13 mouse cellular contexts compared by ENCODE assay signal in the genomic region with DNA sequence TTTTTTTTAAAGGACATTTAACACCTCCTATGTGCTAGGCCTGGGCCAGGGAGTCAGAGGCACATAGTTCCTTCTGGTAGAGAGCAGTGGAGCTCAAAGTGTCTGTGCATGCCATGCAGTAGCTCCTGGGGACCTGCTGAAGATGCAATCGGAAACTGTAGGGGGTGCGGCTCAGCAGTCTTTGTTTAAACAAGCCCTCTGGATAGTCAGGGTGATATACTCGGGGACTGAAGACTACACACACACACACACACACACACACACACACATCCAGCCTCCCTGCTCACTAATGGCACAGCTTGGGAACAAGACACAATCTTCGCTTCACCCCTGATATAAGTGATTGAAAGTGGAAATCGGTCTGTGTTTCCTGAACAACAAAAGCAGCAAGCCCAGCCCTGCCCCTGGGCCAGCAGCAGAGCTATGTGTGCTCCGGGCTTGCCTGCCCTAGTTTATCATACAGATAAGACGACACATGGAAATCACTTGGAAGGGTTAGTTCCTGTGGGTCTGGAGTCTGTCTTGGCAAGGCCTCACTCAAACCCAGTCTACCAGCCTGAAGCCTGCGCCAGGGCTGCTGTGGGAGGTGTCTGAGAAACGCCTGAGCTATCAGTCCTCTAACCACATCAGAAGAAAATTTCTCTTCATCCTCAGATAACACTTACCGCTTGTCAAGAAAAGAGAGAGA. TPM values are rescaled to one million over a fixed set of nuclear protein-coding genes. Genes with fewer than 3 reads are reported as not detected.
A peak's percentile ranks its signal among the peaks of the same experiment; 100 is the strongest.
DNase-seq lines count a peak whose midpoint lies in the region; ATAC-seq and TF ChIP-seq lines count a peak whose summit lies in the region.
"Had no signal": no experiment of that assay in that cellular context is flagged by ENCODE, and none has a peak within 500 bp of the region (broad histone marks: within the 10 kb centered on the region; RNA-seq: fewer than 3 reads in every experiment).

No protein-coding gene starts in this region.

- no peak overlapping the region for H3K4me3 ChIP-seq in forebrain, embryonic 14.5 days (ENCODE audit: low read depth, low read length)
- H3K4me3 ChIP-seq in forebrain, embryonic 13.5 days = no peak overlapping the region
- no peak overlapping the region for H3K4me3 ChIP-seq in lung, embryonic 15.5 days
- H3K4me3 ChIP-seq in heart, embryonic 13.5 days = no peak overlapping the region
- H3K4me3 ChIP-seq in liver, postnatal 0 days (ENCODE audit: low read depth, low read length) = no peak overlapping the region

- DNase-seq in forebrain, embryonic 14.5 days (ENCODE audit: low spot score) = no peak
- no peak for DNase-seq in lung, adult 18-20 months
- DNase-seq in lung, postnatal 14 days = peak; percentile 26
- DNase-seq in liver, postnatal 0 days = no peak
- DNase-seq: cerebellum, adult 11 months; kidney, adult 11 months; layer of hippocampus, adult 9-11 months; thymus, postnatal 25 days had no signal

- H3K36me3 ChIP-seq in forebrain, embryonic 14.5 days (ENCODE audit: control insufficient read depth, insufficient read depth, low read length) = no peaks in the 10 kb centered on the region
- H3K36me3 ChIP-seq in forebrain, embryonic 13.5 days (ENCODE audit: poor library complexity, severe bottlenecking) = no peaks in the 10 kb centered on the region
- no peaks in the 10 kb centered on the region for H3K36me3 ChIP-seq in lung, embryonic 15.5 days
- no peaks in the 10 kb centered on the region for H3K36me3 ChIP-seq in heart, embryonic 13.5 days
- no peaks in the 10 kb centered on the region for H3K36me3 ChIP-seq in liver, postnatal 0 days (replicated peaks; ENCODE audit: insufficient read depth, low read length)

- TF ChIP-seq CTCF in liver, postnatal 0 days (IDR thresholded peaks at IDR 0.05; ENCODE audit: low read depth) = no peak

- H3K27ac ChIP-seq in forebrain, embryonic 14.5 days (ENCODE audit: low read depth, low read length) = no peak overlapping the region
- no peak overlapping the region for H3K27ac ChIP-seq in forebrain, embryonic 13.5 days
- no peak overlapping the region for H3K27ac ChIP-seq in lung, embryonic 15.5 days
- peak overlapping the region; percentile 20 for H3K27ac ChIP-seq in heart, embryonic 13.5 days (replicated peaks)
- no peak overlapping the region for H3K27ac ChIP-seq in liver, postnatal 0 days (ENCODE audit: low read depth)
- H3K27ac ChIP-seq: macrophage had no signal

- no peak overlapping the region for H3K4me2 ChIP-seq in forebrain, embryonic 14.5 days (ENCODE audit: low read length)
- H3K4me2 ChIP-seq in forebrain, embryonic 13.5 days = no peak overlapping the region
- H3K4me2 ChIP-seq in lung, embryonic 15.5 days = no peak overlapping the region
- peak overlapping the region; percentile 38 for H3K4me2 ChIP-seq in heart, embryonic 13.5 days
- no peak overlapping the region for H3K4me2 ChIP-seq in liver, postnatal 0 days (ENCODE audit: low read depth, low read length)

- no peaks in the 10 kb centered on the region for H3K4me1 ChIP-seq in forebrain, embryonic 14.5 days (ENCODE audit: control insufficient read depth, insufficient read depth, low read length)
- H3K4me1 ChIP-seq in forebrain, embryonic 13.5 days = peaks cover 5% of the 10 kb centered on the region; the same call in 1 of the 2 replicates
- H3K4me1 ChIP-seq in lung, embryonic 15.5 days = peaks cover 8% of the 10 kb centered on the region
- peaks cover 24% of the 10 kb centered on the region for H3K4me1 ChIP-seq in heart, embryonic 13.5 days
- H3K4me1 ChIP-seq in liver, postnatal 0 days (ENCODE audit: insufficient read depth) = no peaks in the 10 kb centered on the region

- no peaks in the 10 kb centered on the region for H3K9me3 ChIP-seq in forebrain, embryonic 14.5 days (replicated peaks; ENCODE audit: control insufficient read depth, low read length)
- H3K9me3 ChIP-seq in forebrain, embryonic 13.5 days (replicated peaks) = no peaks in the 10 kb centered on the region
- H3K9me3 ChIP-seq in lung, embryonic 15.5 days = no peaks in the 10 kb centered on the region
- H3K9me3 ChIP-seq in heart, embryonic 13.5 days = no peaks in the 10 kb centered on the region
- no peaks in the 10 kb centered on the region for H3K9me3 ChIP-seq in liver, postnatal 0 days (ENCODE audit: low read length)

- WGBS in forebrain, embryonic 14.5 days = 59% methylated on average over 10 of the region's 10 CpGs
- WGBS in forebrain, embryonic 13.5 days = 63% methylated on average over 10 of the region's 10 CpGs
- 13% methylated on average over 10 of the region's 10 CpGs for WGBS in lung, embryonic 15.5 days
- 7% methylated on average over 10 of the region's 10 CpGs for WGBS in heart, embryonic 13.5 days
- WGBS in liver, postnatal 0 days (ENCODE audit: insufficient replicate concordance) = 33% methylated on average over 10 of the region's 10 CpGs

- TF ChIP-seq EP300 in liver, postnatal 0 days (IDR thresholded peaks at IDR 0.05; ENCODE audit: low read depth) = no peak

- ATAC-seq in forebrain, embryonic 14.5 days = peak; percentile 29; the same call in 1 of the 2 replicates
- ATAC-seq in forebrain, embryonic 13.5 days = no peak
- peak; percentile 45; the same call in 1 of the 2 replicates for ATAC-seq in lung, embryonic 15.5 days (ENCODE audit: borderline replicate concordance, extremely low read depth, low FRiP score, low TSS enrichment)
- peak; percentile 81 for ATAC-seq in heart, embryonic 13.5 days (ENCODE audit: extremely low read depth, insufficient number of reproducible peaks, low FRiP score, low TSS enrichment)
- no peak for ATAC-seq in cerebellum, adult (ENCODE audit: insufficient number of reproducible peaks, low FRiP score, low TSS enrichment)
- ATAC-seq in liver, postnatal 0 days = no peak

- H3K9ac ChIP-seq in forebrain, embryonic 14.5 days (ENCODE audit: low read length) = no peak overlapping the region
- H3K9ac ChIP-seq in forebrain, embryonic 13.5 days = no peak overlapping the region
- H3K9ac ChIP-seq in lung, embryonic 15.5 days = no peak overlapping the region
- no peak overlapping the region for H3K9ac ChIP-seq in heart, embryonic 13.5 days
- no peak overlapping the region for H3K9ac ChIP-seq in liver, postnatal 0 days (replicated peaks)

- no peaks in the 10 kb centered on the region for H3K27me3 ChIP-seq in forebrain, embryonic 14.5 days (replicated peaks; ENCODE audit: control insufficient read depth, insufficient read depth, low read length)
- H3K27me3 ChIP-seq in forebrain, embryonic 13.5 days = no peaks in the 10 kb centered on the region
- no peaks in the 10 kb centered on the region for H3K27me3 ChIP-seq in lung, embryonic 15.5 days
- H3K27me3 ChIP-seq in heart, embryonic 13.5 days (replicated peaks) = peaks cover 83% of the 10 kb centered on the region
- no peaks in the 10 kb centered on the region for H3K27me3 ChIP-seq in liver, postnatal 0 days (ENCODE audit: insufficient read depth, low read length)

RNA-seq across cellular contexts. Expression of gene Uchl1, which starts 27.6 kb away (rescaled TPM):
- polyA plus RNA-seq in forebrain, embryonic 14.5 days (2014; fragmentation: Nextera tagmentation; extraction: Ambion mirVana) = 1,206 and 1,411 TPM in 2 replicates
- 833 and 867 TPM in 2 replicates for polyA plus RNA-seq in forebrain, embryonic 13.5 days (2015; fragmentation: Nextera tagmentation; extraction: Ambion mirVana)
- polyA plus RNA-seq in lung, embryonic 15.5 days (2015; fragmentation: Nextera tagmentation; extraction: Ambion mirVana) = 71.5 and 81.2 TPM in 2 replicates
- 124 and 135 TPM in 2 replicates for polyA plus RNA-seq in heart, embryonic 13.5 days (2015; fragmentation: Nextera tagmentation; extraction: Ambion mirVana)
- 2.1 and 2.7 TPM in 2 replicates for polyA plus RNA-seq in liver, postnatal 0 days (2015; fragmentation: Nextera tagmentation; extraction: Ambion mirVana)
- polyA plus RNA-seq: macrophage had no signal

RNA-seq across cellular contexts. Expression of gene Limch1, which starts 42.2 kb away (rescaled TPM):
- 55.6 and 77.6 TPM in 2 replicates for polyA plus RNA-seq in forebrain, embryonic 14.5 days (2014; fragmentation: Nextera tagmentation; extraction: Ambion mirVana)
- polyA plus RNA-seq in forebrain, embryonic 13.5 days (2015; fragmentation: Nextera tagmentation; extraction: Ambion mirVana) = 48.4 and 48.7 TPM in 2 replicates
- polyA plus RNA-seq in lung, embryonic 15.5 days (2015; fragmentation: Nextera tagmentation; extraction: Ambion mirVana) = 74.0 and 77.2 TPM in 2 replicates
- 24.6 and 25.1 TPM in 2 replicates for polyA plus RNA-seq in heart, embryonic 13.5 days (2015; fragmentation: Nextera tagmentation; extraction: Ambion mirVana)
- polyA plus RNA-seq in liver, postnatal 0 days (2015; fragmentation: Nextera tagmentation; extraction: Ambion mirVana) = 1.6 and 2.1 TPM in 2 replicates
- polyA plus RNA-seq: macrophage had no signal

Comparison
In these comparisons a context has a peak if more than half of its experiments do, and no peak if none do; other contexts are left out.
1. ATAC-seq: peak in forebrain, embryonic 14.5 days (single experiment), lung, embryonic 15.5 days (single experiment) and heart, embryonic 13.5 days (single experiment); none in forebrain, embryonic 13.5 days (single experiment), cerebellum, adult (single experiment) and liver, postnatal 0 days (single experiment).
2. RNA of gene Uchl1, which starts 27.6 kb away (polyA plus RNA-seq): 1,206 to 1,411 TPM in forebrain, embryonic 14.5 days, 833 to 867 TPM in forebrain, embryonic 13.5 days, 124 to 135 TPM in heart, embryonic 13.5 days and 71.5 to 81.2 TPM in lung, embryonic 15.5 days; 2.1 to 2.7 TPM in liver, postnatal 0 days; every median in the first group is over 10 times any median in the second.